In the genomic region with DNA sequence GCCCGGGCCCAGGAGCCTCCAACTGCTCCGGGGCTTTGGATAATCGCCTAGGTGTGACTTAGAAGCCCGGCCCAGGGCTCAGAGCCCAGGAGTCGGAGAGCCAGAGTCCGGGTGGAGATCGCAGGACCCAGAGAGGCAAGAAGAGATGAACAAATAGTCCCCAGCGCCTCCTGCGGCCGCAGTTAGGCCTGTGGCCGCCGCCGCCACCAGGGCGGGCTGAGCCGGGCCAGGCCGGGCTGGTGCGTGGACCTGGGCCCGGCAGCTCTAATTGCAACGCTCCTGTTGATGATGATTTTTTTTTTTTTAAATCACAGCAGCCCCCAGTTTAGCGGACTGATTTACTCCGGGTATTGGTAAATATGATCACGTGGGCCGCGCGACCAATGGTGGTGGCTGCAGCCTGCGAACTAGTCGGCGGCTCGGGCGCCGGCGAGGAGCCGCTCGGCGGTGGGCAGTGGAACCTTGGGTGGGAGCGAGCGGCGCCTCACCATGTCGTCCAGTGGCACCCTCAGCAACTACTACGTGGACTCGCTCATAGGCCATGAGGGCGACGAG, we compare ENCODE assay signal across 8 mouse cellular contexts. TPM values are rescaled to one million over a fixed set of nuclear protein-coding genes. Genes with fewer than 3 reads are reported as not detected.
DNase-seq lines count a peak whose midpoint lies in the region; ATAC-seq and TF ChIP-seq lines count a peak whose summit lies in the region.

Gene Hoxd9 (plus strand): TSS at position 161 of the 555 bp plus-strand sequence.

- no peaks in the 10 kb centered on the region for H3K9me3 ChIP-seq in heart, embryonic 12.5 days (replicated peaks)
- H3K9me3 ChIP-seq in neural tube, embryonic 11.5 days (ENCODE audit: control insufficient read depth, low read length), result no peaks in the 10 kb centered on the region

- H3K4me1 ChIP-seq in bone marrow macrophage, adult 2 months (ENCODE audit: control insufficient read depth, insufficient read depth, low read length), result no peaks in the 10 kb centered on the region
- peaks cover 14% of the 10 kb centered on the region; the same call in 1 of the 2 replicates for H3K4me1 ChIP-seq in heart, embryonic 12.5 days (replicated peaks)
- H3K4me1 ChIP-seq in neural tube, embryonic 11.5 days (ENCODE audit: control insufficient read depth, insufficient read depth, low read length), result peaks cover 5% of the 10 kb centered on the region; the same call in 1 of the 2 replicates

- WGBS in heart, embryonic 12.5 days, result under 1% methylated on average over 43 of the region's 43 CpGs
- under 1% methylated on average over 43 of the region's 43 CpGs for WGBS in neural tube, embryonic 11.5 days

- peak within 1 kb of the TSS; percentile 25 for H3K4me3 ChIP-seq in bone marrow macrophage, adult 2 months (ENCODE audit: insufficient read depth, low read length)
- peak within 1 kb of the TSS; percentile 34 for H3K4me3 ChIP-seq in heart, embryonic 12.5 days
- H3K4me3 ChIP-seq in neural tube, embryonic 11.5 days (ENCODE audit: low read depth, low read length), result peak within 1 kb of the TSS; percentile 63

- peak within 1 kb of the TSS; percentile 63 for H3K4me2 ChIP-seq in heart, embryonic 12.5 days
- H3K4me2 ChIP-seq in neural tube, embryonic 11.5 days (ENCODE audit: low read depth), result peak within 1 kb of the TSS; percentile 76

- 0 out of 2 replicates have a peak, but pooled peaks have one; percentile 41 for ATAC-seq in heart, embryonic 12.5 days (ENCODE audit: insufficient number of reproducible peaks, low FRiP score)
- ATAC-seq in neural tube, embryonic 11.5 days (ENCODE audit: insufficient read depth, low FRiP score, low TSS enrichment), result peak; percentile 70

- H3K36me3 ChIP-seq in heart, embryonic 12.5 days, result no peaks in the 10 kb centered on the region
- H3K36me3 ChIP-seq in neural tube, embryonic 11.5 days (ENCODE audit: control insufficient read depth, insufficient read depth, low read length), result no peaks in the 10 kb centered on the region

- DNase-seq in embryo, embryonic 10 days (ENCODE audit: low spot score), result peak; percentile 71
- DNase-seq in embryo, embryonic 9.5 days (ENCODE audit: extremely low spot score), result no peak
- peak; percentile 88 for DNase-seq in kidney, postnatal 10 days
- DNase-seq in neural tube, embryonic 11.5 days (ENCODE audit: low spot score), result peak; percentile 77
- no peak for DNase-seq in right cerebral cortex, postnatal 25 days
- no peak for DNase-seq in c-Kit-positive CD71-positive TER-119-positive erythroid progenitor cells, embryonic 14.5 days (ENCODE audit: low spot score)

- 0 out of 2 replicates have a peak within 1 kb of the TSS, but pooled peaks have one; percentile 34 for H3K9ac ChIP-seq in heart, embryonic 12.5 days
- H3K9ac ChIP-seq in neural tube, embryonic 11.5 days (ENCODE audit: low read length), result peak within 1 kb of the TSS; percentile 89

- no peak for TF ChIP-seq POLR2A in bone marrow macrophage, adult 2 months (IDR thresholded peaks at IDR 0.05; ENCODE audit: borderline replicate concordance, low read depth, low read length)

- no peak within 1 kb of the TSS for H3K27ac ChIP-seq in bone marrow macrophage, adult 2 months (ENCODE audit: insufficient read depth, low read depth, low read length)
- H3K27ac ChIP-seq in heart, embryonic 12.5 days (ENCODE audit: poor library complexity, severe bottlenecking), result no peak within 1 kb of the TSS
- peak within 1 kb of the TSS; percentile 83 for H3K27ac ChIP-seq in neural tube, embryonic 11.5 days (ENCODE audit: low read depth, low read length)

- TF ChIP-seq CTCF in bone marrow macrophage, adult 2 months (IDR thresholded peaks at IDR 0.05; ENCODE audit: low read depth, low read length), result no peak

- peaks cover 93% of the 10 kb centered on the region for H3K27me3 ChIP-seq in heart, embryonic 12.5 days (replicated peaks)
- peaks cover 78% of the 10 kb centered on the region for H3K27me3 ChIP-seq in neural tube, embryonic 11.5 days (ENCODE audit: control insufficient read depth, insufficient read depth, low read length)

RNA-seq across cellular contexts. Expression of gene Hoxd9, which starts in this region (rescaled TPM):
- polyA plus RNA-seq in bone marrow macrophage, adult 2 months (2012; ENCODE audit: insufficient read depth, insufficient read length, missing spikeins), result not detected in 2 replicates
- 0.08 TPM in 1 of 2 replicates, not detected in the other for polyA plus RNA-seq in heart, embryonic 12.5 days (2016; fragmentation: Nextera tagmentation; extraction: Ambion mirVana)
- polyA plus RNA-seq in neural tube, embryonic 11.5 days (2014; fragmentation: Nextera tagmentation; extraction: Ambion mirVana), result 14.3 and 17.3 TPM in 2 replicates

Comparison
In these comparisons a context has a peak if more than half of its experiments do, and no peak if none do; other contexts are left out.
1. RNA of gene Hoxd9 (polyA plus RNA-seq): 14.3 to 17.3 TPM in neural tube, embryonic 11.5 days; 0.08 TPM in heart, embryonic 12.5 days and not detected in bone marrow macrophage, adult 2 months; every median in the first group is over 10 times any median in the second.
2. DNase-seq: peak in embryo, embryonic 10 days (single experiment), kidney, postnatal 10 days (single experiment) and neural tube, embryonic 11.5 days (single experiment); none in embryo, embryonic 9.5 days (single experiment), right cerebral cortex, postnatal 25 days (single experiment) and c-Kit-positive CD71-positive TER-119-positive erythroid progenitor cells, embryonic 14.5 days (single experiment).
3. Peak in ATAC-seq, H3K4me3 ChIP-seq, H3K9ac ChIP-seq and H3K4me2 ChIP-seq in heart, embryonic 12.5 days; RNA of the gene not detected or under 1 TPM.
4. Peak in every context shown above with its lines, with median percentiles within 50 percentile points of each other: H3K4me3 ChIP-seq.